Mouse (Mus musculus): ENCODE results near the gene Hoxa5.

The Hoxa5 gene

DNA sequence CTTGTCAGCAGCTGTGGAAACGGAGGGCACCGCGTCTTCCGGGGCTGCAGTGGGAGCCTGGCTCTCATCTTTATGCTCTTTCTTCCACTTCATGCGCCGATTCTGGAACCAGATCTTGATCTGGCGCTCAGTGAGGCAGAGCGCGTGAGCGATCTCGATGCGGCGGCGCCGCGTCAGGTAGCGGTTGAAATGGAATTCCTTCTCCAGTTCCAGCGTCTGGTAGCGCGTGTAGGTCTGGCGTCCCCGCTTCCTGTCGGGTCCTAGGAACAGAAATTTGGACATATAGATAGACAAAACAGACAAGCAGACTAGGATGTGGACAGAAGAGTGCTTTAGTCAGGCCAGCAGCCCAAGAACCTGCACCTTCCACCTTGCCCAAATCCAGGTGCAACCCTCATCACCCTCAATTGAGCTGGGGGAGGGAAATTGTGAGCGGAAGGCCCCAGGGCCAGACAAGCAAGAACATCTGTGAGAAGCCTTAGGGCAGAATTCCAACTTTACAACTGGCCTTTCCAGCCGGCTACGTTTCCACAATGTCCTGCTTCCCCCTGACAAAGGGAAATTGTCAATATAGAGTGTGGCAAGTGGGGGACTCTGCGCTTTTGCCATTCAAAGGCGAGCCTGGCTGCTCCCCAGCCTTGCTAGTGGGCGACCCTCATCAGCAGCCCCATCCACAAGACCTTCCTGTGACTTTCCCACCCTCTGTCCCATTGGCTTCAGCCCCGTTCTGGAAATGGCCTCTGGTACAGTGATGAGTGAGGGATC lies 11.6 kb upstream of the Hoxa5 start:
- no peak for DNase-seq (ENCODE audit: extremely low read depth, low read depth, low spot score)

DNA sequence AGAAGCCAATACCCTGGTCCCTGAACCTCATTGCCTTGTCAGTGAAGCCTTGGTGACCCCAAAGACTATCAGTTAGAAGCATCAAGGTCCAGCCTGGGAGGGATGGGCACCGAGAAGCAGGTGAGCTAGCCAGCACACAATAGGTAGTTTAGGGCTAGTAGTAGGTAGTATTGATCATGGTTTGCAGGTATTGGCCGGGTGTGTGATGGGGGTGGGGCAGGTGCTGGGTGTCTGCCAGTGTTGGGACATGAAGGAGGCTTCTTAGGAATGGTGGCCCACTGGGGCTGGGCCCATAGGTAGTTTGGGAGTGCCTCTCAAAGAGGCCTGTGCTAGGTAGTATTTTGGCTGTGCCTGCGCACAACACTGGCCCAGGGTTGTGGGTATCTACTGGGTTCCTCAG lies 10.7 kb upstream of the Hoxa5 start:
- DNase-seq (ENCODE audit: extremely low read depth, low read depth, low spot score) = no peak

DNA sequence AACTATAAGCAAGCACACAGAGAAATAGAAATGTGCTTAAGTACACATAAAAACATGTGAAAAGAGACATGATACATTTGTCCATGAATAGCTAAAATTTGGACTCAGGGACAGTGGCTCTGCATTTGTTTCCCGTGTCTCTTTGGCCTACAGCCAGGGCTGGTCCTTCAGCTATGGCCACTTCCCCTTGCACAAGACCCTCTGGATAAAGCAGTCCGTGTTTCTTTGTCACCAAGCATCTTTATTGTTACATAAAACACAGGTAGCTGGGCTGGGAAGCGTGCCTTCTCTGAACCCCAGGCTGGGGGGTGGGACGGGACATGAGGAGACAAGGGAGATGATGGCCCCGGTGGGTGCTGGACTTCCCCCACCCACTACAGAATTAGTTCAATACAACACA lies 9.9 kb upstream of the Hoxa5 start:
- no peak for DNase-seq (ENCODE audit: extremely low read depth, low read depth, low spot score)

DNA sequence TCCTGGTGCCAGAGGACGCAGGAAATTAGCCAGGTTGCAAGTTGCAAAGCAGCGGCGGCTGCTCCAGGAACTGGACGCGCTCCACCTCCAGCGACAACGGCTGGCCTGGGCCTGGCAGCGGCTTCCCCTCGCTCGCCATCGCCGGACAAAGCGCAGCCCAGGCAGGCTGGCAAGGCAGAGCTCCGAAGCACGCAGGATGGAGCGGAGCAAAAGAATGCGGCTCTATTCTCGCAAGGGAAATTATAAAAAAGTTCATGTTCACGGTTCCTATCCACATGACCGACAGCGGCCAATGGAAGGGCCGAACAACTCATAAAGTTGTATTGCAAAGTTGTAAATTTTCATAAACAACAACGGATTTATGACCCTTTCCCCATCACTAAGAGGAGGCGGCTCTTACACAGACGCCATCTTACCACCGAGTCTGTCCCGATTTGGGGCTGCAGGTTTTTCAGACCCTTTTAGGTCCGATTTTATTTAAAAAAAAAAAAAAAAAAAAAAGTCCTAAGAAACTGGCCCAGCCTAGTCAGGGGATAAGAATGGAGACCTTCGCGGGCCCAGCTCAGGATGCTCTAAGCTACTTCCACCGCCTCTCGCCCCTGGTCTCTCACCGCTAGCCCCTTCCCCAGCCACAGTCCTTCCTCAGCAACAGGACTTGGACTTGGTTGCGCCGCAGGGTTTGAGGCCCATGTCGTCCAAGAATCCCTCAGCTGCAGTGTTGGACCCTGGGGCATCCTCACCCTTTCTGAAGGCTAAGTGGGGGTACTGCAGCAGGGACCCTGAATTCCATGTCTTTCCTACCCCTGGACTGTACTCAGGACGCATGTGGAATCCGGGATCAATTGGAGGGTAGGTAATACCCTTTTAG lies 9.0 kb upstream of the Hoxa5 start, which contains the start of the genes Hoxa3 and Gm28308:
TSS of gene Hoxa3 (minus strand) at position 218 of the 868 bp plus-strand sequence.
TSS of gene Gm28308 (minus strand) at position 221 of the 868 bp plus-strand sequence.
- DNase-seq (ENCODE audit: extremely low read depth, low read depth, low spot score) = no peak

DNA sequence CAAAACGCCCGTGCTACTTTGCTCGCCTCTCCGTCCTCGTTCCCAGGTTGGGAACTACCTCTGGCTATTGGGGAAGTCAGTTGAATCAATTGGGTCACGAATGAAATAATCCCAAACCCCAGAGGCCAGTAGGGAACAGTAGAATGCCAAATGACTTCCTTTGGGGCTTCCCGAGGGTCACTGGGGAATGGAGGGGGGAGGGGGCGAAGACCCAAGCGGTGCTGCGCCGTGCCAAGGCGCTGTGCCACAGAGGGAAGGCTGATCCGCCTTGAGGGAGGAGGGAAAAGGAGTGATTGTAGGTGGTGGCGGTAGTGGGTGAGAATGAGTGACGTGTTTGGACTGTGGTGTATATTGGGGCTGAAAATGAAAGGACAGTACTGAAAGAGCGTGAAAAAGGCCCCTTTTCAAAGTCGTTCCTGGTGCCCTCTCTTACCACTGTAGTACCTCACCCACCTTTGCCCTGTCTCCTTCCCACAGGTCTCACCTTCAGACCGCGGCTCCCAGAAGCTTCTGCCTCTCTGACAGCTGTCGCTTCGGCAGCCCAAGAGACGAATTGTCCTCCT lies 8.2 kb upstream of the Hoxa5 start:
- no peak for DNase-seq (ENCODE audit: extremely low read depth, low read depth, low spot score)

DNA sequence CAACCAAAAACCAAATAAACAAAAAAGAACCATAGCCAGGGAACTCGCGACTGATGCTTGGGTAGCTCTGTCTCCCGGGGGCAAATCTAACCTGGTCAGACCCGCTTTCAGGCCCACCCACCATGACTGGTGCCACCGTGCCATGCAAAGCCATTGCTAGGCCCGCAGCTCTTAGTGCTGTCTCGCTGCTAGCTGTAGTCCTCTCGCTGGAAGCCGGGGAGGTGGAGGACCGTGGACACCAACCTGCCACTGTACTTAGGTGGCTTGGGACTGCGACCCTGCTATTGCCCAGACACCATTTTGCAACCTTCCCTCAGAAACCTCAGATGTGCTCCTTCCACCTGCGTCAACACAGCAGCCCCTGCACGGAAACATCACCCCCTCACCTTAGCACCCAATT lies 7.6 kb upstream of the Hoxa5 start:
- no peak for DNase-seq (ENCODE audit: extremely low read depth, low read depth, low spot score)

DNA sequence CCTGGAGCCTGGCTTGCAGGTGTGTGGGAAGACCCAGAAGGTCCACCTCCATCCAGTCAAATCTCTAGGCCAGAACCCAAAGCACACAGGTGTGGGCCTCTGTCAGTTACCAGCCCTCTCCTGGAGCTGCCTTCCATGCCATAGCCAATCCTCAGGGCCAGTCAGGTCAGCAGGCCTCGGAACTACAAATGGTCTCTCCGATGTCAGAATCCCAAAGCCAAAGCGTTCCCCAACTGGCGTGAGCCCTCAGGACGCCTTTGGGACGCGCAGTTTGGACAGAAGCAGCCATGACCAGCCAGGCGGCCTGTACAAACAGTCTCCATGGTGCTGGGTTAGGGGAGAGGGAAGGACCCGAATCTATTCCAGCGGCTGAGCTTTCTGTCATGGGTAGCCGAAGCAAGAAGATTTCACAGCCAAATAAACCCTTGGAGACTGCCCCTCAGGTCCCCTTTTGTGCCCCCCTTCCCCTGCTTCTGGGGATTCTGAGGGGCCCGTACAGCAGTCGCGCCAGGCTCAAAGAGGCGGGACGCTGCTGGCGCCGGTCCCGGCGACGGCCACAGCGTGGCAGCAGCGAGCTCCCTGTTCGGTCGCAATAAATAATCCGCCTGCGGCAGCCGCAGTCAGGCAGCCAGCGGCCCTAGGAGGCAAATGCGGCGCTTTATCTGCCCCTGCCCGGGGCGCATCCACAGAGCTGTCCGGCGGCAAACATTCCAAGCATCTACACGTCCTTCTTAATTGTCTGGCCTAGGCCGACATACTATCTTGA lies 7.0 kb upstream of the Hoxa5 start:
- DNase-seq (ENCODE audit: extremely low read depth, low read depth, low spot score) = no peak

DNA sequence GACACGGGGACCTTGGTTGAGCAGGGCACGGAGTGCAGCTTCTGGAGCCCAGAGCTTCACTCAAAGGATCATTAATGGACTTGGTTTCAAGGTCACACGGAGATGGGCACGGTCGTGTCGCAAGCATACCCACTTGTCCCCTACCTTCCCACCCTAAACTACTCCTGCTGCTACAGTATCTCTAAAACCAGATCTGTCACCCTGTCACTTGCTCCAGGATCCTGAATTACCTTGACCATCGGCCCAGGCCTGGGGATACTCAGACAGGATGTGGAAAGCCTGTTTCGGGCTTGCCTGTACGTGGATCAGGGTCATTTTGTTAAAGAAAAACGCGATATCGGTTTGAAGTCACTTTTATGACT lies 5.3 kb upstream of the Hoxa5 start:
- no peak for DNase-seq (ENCODE audit: extremely low read depth, low read depth, low spot score)

DNA sequence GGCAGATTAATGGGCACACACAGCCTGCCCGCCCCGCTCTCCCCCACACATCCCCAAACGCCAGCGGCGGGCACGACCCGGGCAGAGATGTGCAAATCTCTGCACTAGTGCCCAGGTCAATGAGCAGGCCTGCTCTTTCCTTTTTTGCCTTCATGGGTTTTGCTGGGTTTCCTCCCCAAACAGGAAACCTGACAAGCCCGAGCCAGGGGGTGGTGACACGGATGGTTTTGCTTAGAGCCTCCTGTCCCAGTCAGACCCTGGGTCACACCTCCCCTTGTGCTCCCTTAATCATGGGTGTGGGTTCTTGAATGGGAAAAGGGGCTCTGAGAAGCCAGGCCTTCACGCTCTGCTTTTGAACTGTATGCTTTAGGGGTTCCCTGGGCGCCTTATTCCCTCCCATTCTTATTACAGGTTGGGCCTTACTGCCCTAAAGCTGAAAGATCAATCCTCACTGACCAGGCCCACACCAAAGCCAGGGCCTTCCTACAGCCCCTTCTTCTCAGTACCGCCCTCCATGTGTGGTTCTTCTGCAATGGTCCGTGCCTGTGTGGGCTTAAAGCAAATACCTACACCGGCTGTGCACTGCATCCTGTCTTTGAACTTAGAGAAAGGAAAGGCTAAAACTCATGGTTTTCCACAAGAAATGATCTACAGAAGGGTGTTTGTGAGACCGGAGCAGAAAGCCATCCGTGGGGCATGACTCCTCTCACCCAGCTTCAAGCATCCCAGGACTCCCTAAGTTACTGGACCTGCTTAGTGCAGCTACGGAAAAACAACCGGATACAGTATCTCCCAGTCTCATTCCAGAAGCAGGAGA lies 4.7 kb upstream of the Hoxa5 start:
- no peak for DNase-seq (ENCODE audit: extremely low read depth, low read depth, low spot score)

DNA sequence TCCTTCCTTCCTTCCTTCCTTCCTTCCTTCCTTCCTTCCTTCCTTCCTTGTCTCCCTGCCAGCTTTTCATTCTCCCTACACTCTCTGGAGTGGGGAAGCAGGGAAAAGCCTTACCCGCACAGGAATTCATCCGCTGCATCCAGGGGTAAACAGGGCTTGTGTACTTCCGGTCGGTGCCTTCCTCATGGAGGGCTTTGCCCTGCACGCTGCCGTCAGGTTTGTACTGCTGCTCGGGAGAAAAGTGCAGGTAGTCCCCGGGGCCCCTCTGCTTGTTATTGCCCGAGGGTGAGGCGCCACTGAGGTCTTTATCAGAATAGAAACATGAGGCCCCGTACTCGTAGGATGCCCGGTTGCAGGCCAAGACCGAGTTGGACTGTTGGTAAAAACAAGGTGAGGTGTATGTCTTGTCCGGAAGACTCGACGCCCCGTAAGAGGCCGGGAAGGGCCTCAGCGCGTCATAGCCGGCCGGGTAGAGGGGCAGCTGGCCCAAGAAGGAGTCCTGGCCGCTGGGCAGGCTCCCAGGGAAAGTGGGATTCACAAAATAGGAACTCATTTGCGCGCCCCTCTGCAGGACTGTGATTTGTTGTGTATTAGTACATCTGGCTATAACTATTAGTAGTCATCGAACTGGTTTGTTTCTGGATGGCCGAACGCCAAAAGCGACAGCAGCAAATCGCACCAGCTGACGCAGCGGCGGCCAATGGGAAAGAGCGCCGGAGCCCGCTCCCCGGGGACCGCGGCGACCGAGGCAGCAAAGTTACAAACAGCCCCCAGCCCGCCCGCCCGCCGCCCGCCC lies 3.9 kb upstream of the Hoxa5 start, which contains the start of gene Hoxa6:
TSS of gene Hoxa6 (minus strand) at position 651 of the 796 bp plus-strand sequence.
- no peak for DNase-seq (ENCODE audit: extremely low read depth, low read depth, low spot score)

DNA sequence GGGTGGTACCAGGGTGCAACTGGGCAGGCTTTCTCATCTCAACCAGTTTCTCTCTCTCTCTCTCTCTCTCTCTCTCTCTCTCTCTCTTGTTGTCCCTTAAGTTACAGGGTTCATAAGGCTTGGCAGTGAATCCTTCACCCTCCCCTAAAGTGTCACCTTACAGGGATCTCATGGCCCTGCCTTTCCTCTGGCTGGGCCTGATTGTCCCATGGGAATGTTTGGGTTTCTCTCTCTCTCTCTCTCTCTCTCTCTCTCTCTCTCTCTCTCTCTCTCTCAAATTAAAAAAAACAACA lies 3.2 kb upstream of the Hoxa5 start:
- DNase-seq (ENCODE audit: extremely low read depth, low read depth, low spot score) = no peak

DNA sequence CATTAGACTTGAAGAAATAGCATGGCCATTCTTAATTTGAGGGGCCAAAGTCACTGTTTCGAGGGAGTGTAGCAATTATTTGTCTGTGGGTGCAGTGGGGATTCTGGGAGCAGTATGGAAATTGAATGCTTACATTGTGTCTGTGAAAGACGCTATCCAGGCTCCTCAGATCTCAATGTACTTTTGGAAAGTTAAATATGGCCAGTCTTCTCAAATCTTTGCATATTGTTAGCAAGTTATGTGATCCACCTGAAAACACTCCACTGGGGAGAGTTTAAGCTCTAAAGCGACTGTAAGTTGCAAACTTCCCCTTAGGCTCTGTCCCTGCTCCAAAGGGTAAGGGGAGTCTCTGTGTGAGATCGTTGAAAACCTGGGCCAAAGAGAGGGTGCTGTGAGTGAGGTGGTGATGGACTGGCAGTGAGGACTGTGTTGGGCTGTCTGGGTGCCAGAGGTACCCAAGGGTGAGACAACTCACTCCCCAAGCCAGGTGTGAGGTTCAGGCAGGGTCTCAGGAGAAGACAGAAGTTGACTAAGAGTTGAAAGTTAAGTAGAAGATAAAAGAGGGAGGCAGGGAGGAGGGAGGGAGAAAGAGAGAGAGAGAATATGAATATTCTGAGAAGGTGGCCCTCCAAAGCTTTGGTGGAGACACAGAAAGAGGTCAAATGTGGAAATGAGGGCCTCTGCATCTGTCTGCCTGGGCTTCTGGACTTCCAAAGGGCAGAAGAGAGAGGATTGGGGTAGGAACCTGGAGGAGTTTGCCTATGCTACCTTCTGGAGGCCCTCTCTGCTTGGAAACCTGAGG lies 2.7 kb upstream of the Hoxa5 start:
- no peak for DNase-seq (ENCODE audit: extremely low read depth, low read depth, low spot score)

DNA sequence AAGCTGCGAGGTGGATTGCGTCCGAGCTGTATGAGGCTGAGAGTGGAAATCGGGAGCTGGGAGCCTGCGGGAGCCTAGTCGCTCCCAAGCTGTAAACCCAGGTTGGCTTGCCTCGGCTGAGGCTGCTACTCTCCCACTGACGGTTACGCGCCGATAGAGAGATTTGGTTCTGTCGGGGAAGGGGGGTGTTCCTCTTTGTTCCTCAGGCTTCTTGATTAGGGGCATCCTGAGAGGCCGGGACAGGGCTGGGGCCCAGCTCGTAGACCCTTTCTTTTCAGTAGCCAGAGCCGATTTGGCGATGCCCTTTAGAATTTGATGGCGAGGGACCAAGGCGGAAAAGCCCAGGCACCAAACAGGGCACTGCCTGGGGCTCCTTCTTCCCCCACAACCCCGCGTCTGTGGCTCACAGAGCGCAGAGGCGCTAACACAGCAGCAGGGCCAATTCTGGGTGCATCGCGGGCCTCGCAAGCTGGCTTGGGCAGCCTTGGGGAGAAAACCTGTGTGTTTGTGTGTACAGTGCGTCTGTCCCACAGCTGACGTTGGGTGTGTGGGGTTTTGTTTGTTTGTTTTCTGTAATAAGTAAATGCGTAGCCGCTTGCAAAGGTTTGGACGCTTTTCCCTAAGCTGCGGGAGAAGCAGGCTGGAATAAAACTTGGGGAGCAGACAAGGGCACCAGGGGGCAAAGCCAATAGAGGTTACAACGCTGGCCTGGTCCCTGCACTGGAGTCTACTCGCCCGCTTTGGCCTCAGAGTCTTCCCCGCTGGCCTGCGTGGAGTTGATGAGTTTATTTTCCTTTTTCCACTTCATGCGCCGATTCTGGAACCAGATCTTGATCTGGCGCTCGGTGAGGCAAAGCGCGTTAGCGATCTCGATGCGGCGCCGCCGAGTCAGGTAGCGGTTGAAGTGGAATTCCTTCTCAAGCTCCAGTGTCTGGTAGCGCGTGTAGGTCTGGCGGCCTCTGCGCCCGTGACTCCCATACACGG lies 1.5 kb upstream of the Hoxa5 start:
- DNase-seq (ENCODE audit: extremely low read depth, low read depth, low spot score) = no peak

DNA sequence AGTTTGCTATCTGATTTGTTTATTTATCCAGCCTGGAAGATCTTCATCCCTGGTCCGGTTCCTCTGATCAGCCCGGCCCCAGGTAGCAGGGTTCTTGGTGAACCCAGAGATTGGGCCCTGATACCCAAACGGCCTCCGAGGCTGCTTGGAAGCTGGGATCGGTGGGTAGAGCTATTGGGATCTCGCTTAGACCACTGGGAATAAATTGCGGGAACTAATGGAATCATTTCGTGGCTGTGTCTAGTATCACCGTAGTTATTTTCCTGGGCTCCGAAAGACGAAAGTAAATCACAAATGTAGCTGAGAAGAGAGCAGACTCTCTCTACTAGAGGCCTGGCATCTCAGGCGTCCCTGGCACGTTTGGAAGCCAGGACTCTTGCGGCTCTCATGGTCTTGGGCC lies 834 bp upstream of the Hoxa5 start:
- no peak for DNase-seq (ENCODE audit: extremely low read depth, low read depth, low spot score)

DNA sequence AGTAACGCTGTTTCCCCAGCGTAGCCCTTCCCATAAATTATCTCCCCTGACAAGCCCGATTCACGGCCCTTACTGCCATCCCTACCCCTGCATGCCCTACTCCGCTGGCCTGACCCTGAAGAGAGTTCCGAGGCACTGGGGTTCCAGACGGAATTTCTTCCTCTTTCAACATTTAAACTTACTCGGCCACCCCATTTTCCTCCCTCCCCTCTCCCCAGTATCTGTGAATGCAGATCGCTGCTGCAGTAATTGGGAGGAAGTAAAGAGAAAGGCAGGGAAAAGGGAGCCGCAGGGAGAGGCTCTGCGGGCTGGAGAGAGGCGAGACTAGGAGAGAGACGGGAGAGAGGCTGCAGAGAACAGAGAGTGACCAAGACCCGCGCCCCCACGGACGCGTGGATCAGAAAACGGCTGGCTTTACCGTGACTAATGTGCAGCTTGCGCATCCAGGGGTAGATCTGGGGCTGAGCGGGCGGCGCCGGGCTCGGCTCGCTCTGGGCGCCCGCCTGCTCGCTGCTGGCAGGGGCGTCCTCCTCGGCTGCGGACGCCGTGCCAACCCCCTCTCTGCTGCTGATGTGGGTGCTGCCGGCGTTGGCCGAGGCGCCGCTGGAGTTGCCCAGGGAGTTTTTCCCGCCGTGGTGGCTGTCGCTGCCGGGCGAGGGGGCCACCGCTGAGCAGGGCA lies 877 bp downstream of the Hoxa5 start:
- no peak for DNase-seq (ENCODE audit: extremely low read depth, low read depth, low spot score)

DNA sequence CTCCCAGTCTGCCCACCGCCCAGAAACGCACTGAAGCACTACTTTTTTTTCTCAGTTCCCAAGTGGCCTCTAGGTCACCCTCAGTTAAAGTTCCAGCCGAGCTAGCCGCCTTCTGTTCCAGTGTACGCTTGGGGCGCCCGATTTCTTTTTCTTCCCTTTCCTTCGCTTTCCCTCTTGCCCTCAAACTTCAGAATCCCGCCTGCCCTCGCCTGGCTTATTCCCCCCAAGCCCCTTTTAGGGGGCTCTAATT lies 1.3 kb downstream of the Hoxa5 start:
- DNase-seq (ENCODE audit: extremely low read depth, low read depth, low spot score) = no peak

DNA sequence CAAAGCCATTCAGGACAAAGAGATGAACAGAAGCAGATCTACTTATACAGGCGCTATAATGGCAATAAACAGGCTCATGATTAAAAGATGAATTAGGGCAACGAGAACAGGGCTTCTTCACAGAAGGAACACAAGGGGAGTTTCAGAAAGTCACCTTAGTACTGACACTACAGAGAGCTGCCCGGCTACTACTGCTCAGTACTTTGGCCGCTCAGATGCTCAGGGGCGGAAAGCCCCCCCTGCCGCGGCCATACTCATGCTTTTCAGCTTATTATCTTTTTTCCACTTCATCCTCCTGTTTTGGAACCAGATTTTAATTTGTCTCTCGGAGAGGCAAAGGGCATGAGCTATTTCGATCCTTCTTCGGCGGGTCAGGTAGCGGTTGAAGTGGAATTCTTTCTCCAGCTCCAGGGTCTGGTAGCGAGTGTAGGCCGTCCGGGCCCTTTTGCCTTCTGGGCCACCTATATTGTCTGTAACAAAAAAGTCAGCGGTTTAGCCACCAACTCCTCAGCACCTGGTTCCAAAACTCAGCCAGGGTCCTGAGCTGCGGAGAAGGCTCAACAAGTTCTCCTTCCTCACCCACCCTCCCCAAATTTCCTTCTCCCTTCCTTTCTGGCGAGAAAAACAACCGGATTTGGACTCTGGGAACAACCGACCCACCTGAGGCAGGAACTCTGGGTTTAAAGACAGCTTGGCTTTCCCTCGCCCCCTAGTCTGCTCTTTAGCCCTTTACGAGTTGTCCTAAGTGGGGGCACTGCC lies 1.8 kb downstream of the Hoxa5 start:
- DNase-seq (ENCODE audit: extremely low read depth, low read depth, low spot score) = no peak

All from fat pad, adult 2 months (tissue).